Mouse (Mus musculus): ENCODE measurements around the gene Iqsec1. TPM values are rescaled to one million over a fixed set of nuclear protein-coding genes. Genes with fewer than 3 reads are reported as not detected.

Gene Iqsec1
- polyA plus RNA-seq, 1 experiment from 2014 or later: 30.1 TPM

- Histone ChIP-seq H3K9me3 (ENCODE audit: control insufficient read depth, low read length) (no peaks in the 10 kb centered on the region), H3K4me3 (replicated peaks; ENCODE audit: low read length) (no peak overlapping the region), H3K9ac (no peak overlapping the region), H3K27ac (no peak overlapping the region), H3K4me1 (replicated peaks; ENCODE audit: control insufficient read depth, insufficient read depth, low read length) (peaks cover 8% of the 10 kb centered on the region; the same call in 1 of the 2 replicates), H3K36me3 (replicated peaks; ENCODE audit: control insufficient read depth, insufficient read depth) (no peaks in the 10 kb centered on the region), H3K4me2 (replicated peaks) (no peak overlapping the region), H3K27me3 (ENCODE audit: control insufficient read depth, insufficient read depth, low read length) (no peaks in the 10 kb centered on the region)
- ATAC-seq (ENCODE audit: low FRiP score) (no peak), DNase-seq (ENCODE audit: low spot score) (no peak)
- 44% methylated on average over 1 of the region's 1 CpGs for WGBS
Measured at GRCm38 (mm10) chr6:90742453-90742852, 246.0 kb downstream of the Iqsec1 start.

- no peak for DNase-seq (ENCODE audit: low spot score)
- H3K27me3 ChIP-seq (ENCODE audit: control insufficient read depth, insufficient read depth, low read length): no peaks in the 10 kb centered on the region
- peaks cover 4% of the 10 kb centered on the region; the same call in 1 of the 2 replicates for H3K4me1 ChIP-seq (replicated peaks; ENCODE audit: control insufficient read depth, insufficient read depth, low read length)
- no peaks in the 10 kb centered on the region for H3K9me3 ChIP-seq (ENCODE audit: control insufficient read depth, low read length)
- H3K27ac ChIP-seq: no peak overlapping the region
- no peak overlapping the region for H3K4me3 ChIP-seq (replicated peaks; ENCODE audit: low read length)
- ATAC-seq (ENCODE audit: low FRiP score): no peak
- no peak overlapping the region for H3K4me2 ChIP-seq (replicated peaks)
- 84% methylated on average over 5 of the region's 5 CpGs for WGBS
- no peaks in the 10 kb centered on the region for H3K36me3 ChIP-seq (replicated peaks; ENCODE audit: control insufficient read depth, insufficient read depth)
- no peak overlapping the region for H3K9ac ChIP-seq
Measured at GRCm38 (mm10) chr6:90741717-90742116, 246.8 kb downstream of the Iqsec1 start.

- no peaks in the 10 kb centered on the region for H3K27me3 ChIP-seq (ENCODE audit: control insufficient read depth, insufficient read depth, low read length)
- no peak overlapping the region for H3K4me3 ChIP-seq (replicated peaks; ENCODE audit: low read length)
- peaks cover 3% of the 10 kb centered on the region; the same call in 1 of the 2 replicates for H3K4me1 ChIP-seq (replicated peaks; ENCODE audit: control insufficient read depth, insufficient read depth, low read length)
- ATAC-seq (ENCODE audit: low FRiP score): no peak
- no peak for DNase-seq (ENCODE audit: low spot score)
- 67% methylated on average over 4 of the region's 4 CpGs for WGBS
- H3K27ac ChIP-seq: no peak overlapping the region
- no peaks in the 10 kb centered on the region for H3K36me3 ChIP-seq (replicated peaks; ENCODE audit: control insufficient read depth, insufficient read depth)
- no peaks in the 10 kb centered on the region for H3K9me3 ChIP-seq (ENCODE audit: control insufficient read depth, low read length)
- H3K9ac ChIP-seq: no peak overlapping the region
- H3K4me2 ChIP-seq (replicated peaks): no peak overlapping the region
Measured at GRCm38 (mm10) chr6:90741056-90741420, 247.4 kb downstream of the Iqsec1 start.

GRCm38 (mm10) chr6:90740348-90741055, 248.0 kb downstream of the Iqsec1 start:
- WGBS: 90% methylated on average over 4 of the region's 4 CpGs
- H3K4me3 ChIP-seq (replicated peaks; ENCODE audit: low read length): no peak overlapping the region
- H3K27ac ChIP-seq: no peak overlapping the region
- H3K27me3 ChIP-seq (ENCODE audit: control insufficient read depth, insufficient read depth, low read length): no peaks in the 10 kb centered on the region
- H3K9me3 ChIP-seq (ENCODE audit: control insufficient read depth, low read length): no peaks in the 10 kb centered on the region
- no peak overlapping the region for H3K4me2 ChIP-seq (replicated peaks)
- DNase-seq (ENCODE audit: low spot score): no peak
- no peak for ATAC-seq (ENCODE audit: low FRiP score)
- no peak overlapping the region for H3K9ac ChIP-seq
- no peaks in the 10 kb centered on the region for H3K36me3 ChIP-seq (replicated peaks; ENCODE audit: control insufficient read depth, insufficient read depth)
- H3K4me1 ChIP-seq (replicated peaks; ENCODE audit: control insufficient read depth, insufficient read depth, low read length): peaks cover 8% of the 10 kb centered on the region; the same call in 1 of the 2 replicates

- DNase-seq (ENCODE audit: low spot score) (peak; percentile 95), ATAC-seq (ENCODE audit: low FRiP score) (peak; percentile 84)
- Histone ChIP-seq H3K4me2 (replicated peaks) (peak overlapping the region; percentile 93), H3K4me1 (replicated peaks; ENCODE audit: control insufficient read depth, insufficient read depth, low read length) (peaks cover 17% of the 10 kb centered on the region), H3K27ac (peak overlapping the region; percentile 74), H3K4me3 (replicated peaks; ENCODE audit: low read length) (peak overlapping the region; percentile 87), H3K9ac (peak overlapping the region; percentile 88), H3K36me3 (replicated peaks; ENCODE audit: control insufficient read depth, insufficient read depth) (no peaks in the 10 kb centered on the region), H3K9me3 (ENCODE audit: control insufficient read depth, low read length) (no peaks in the 10 kb centered on the region), H3K27me3 (ENCODE audit: control insufficient read depth, insufficient read depth, low read length) (no peaks in the 10 kb centered on the region)
- WGBS: 2% methylated on average over 12 of the region's 12 CpGs
Measured at GRCm38 (mm10) chr6:90737376-90737775, 251.1 kb downstream of the Iqsec1 start.

- peak overlapping the region; percentile 87 for H3K4me3 ChIP-seq (replicated peaks; ENCODE audit: low read length)
- under 1% methylated on average over 40 of the region's 52 CpGs for WGBS
- peak; percentile 70 for ATAC-seq (ENCODE audit: low FRiP score)
Measured at GRCm38 (mm10) chr6:90736691-90737245, 251.7 kb downstream of the Iqsec1 start.

GRCm38 (mm10) chr6:90736074-90736672, 252.3 kb downstream of the Iqsec1 start:
- peaks cover 17% of the 10 kb centered on the region for H3K4me1 ChIP-seq (replicated peaks; ENCODE audit: control insufficient read depth, insufficient read depth, low read length)

More at GRCm38 (mm10) chr6:90736691-90737245, 251.7 kb downstream of the Iqsec1 start:
- H3K4me1 ChIP-seq (replicated peaks; ENCODE audit: control insufficient read depth, insufficient read depth, low read length): peaks cover 17% of the 10 kb centered on the region
- peak overlapping the region; percentile 88 for H3K9ac ChIP-seq
- DNase-seq (ENCODE audit: low spot score): peak; percentile 66
- H3K4me2 ChIP-seq (replicated peaks): peak overlapping the region; percentile 93
- peak overlapping the region; percentile 74 for H3K27ac ChIP-seq
- no peaks in the 10 kb centered on the region for H3K27me3 ChIP-seq (ENCODE audit: control insufficient read depth, insufficient read depth, low read length)
- H3K9me3 ChIP-seq (ENCODE audit: control insufficient read depth, low read length): no peaks in the 10 kb centered on the region
- H3K36me3 ChIP-seq (replicated peaks; ENCODE audit: control insufficient read depth, insufficient read depth): no peaks in the 10 kb centered on the region

GRCm38 (mm10) chr6:90735396-90736036, 253.0 kb downstream of the Iqsec1 start:
- Histone ChIP-seq H3K9me3 (ENCODE audit: control insufficient read depth, low read length) (no peaks in the 10 kb centered on the region), H3K4me3 (replicated peaks; ENCODE audit: low read length) (peak overlapping the region; percentile 87), H3K27ac (no peak overlapping the region), H3K4me1 (replicated peaks; ENCODE audit: control insufficient read depth, insufficient read depth, low read length) (peaks cover 20% of the 10 kb centered on the region), H3K9ac (peak overlapping the region; percentile 88), H3K36me3 (replicated peaks; ENCODE audit: control insufficient read depth, insufficient read depth) (no peaks in the 10 kb centered on the region), H3K27me3 (ENCODE audit: control insufficient read depth, insufficient read depth, low read length) (no peaks in the 10 kb centered on the region), H3K4me2 (replicated peaks) (peak overlapping the region; percentile 93)
- ATAC-seq (ENCODE audit: low FRiP score) (no peak), DNase-seq (ENCODE audit: low spot score) (no peak)
- 39% methylated on average over 4 of the region's 4 CpGs for WGBS

More at GRCm38 (mm10) chr6:90736074-90736672, 252.3 kb downstream of the Iqsec1 start:
- Histone ChIP-seq H3K4me3 (replicated peaks; ENCODE audit: low read length) (peak overlapping the region; percentile 87), H3K9me3 (ENCODE audit: control insufficient read depth, low read length) (no peaks in the 10 kb centered on the region), H3K4me2 (replicated peaks) (peak overlapping the region; percentile 93), H3K27ac (peak overlapping the region; percentile 74), H3K9ac (peak overlapping the region; percentile 88), H3K36me3 (replicated peaks; ENCODE audit: control insufficient read depth, insufficient read depth) (no peaks in the 10 kb centered on the region), H3K27me3 (ENCODE audit: control insufficient read depth, insufficient read depth, low read length) (no peaks in the 10 kb centered on the region)
- ATAC-seq (ENCODE audit: low FRiP score) (peak; percentile 69), DNase-seq (ENCODE audit: low spot score) (no peak)
- under 1% methylated on average over 55 of the region's 69 CpGs for WGBS

- Histone ChIP-seq H3K9ac (peak overlapping the region; percentile 88; the same call in 1 of the 2 replicates), H3K27me3 (ENCODE audit: control insufficient read depth, insufficient read depth, low read length) (no peaks in the 10 kb centered on the region), H3K9me3 (ENCODE audit: control insufficient read depth, low read length) (no peaks in the 10 kb centered on the region), H3K4me3 (replicated peaks; ENCODE audit: low read length) (no peak overlapping the region), H3K4me1 (replicated peaks; ENCODE audit: control insufficient read depth, insufficient read depth, low read length) (peaks cover 25% of the 10 kb centered on the region), H3K4me2 (replicated peaks) (peak overlapping the region; percentile 93), H3K27ac (no peak overlapping the region), H3K36me3 (replicated peaks; ENCODE audit: control insufficient read depth, insufficient read depth) (no peaks in the 10 kb centered on the region)
- no peak for ATAC-seq (ENCODE audit: low FRiP score)
- no peak for DNase-seq (ENCODE audit: low spot score)
Measured at GRCm38 (mm10) chr6:90734806-90735205, 253.7 kb downstream of the Iqsec1 start.
